Mouse (Mus musculus) cortical plate, adult 2 months (tissue): ENCODE measurements at regions not wholly inside any gene's neighbourhood (a gene's known extent, or its start where the extent isn't known, plus 50 kb on each side); places are given as distances from the start of the nearest gene placed in this dataset.
A peak's percentile ranks its signal among the peaks of the same experiment; 100 is the strongest.

ENCODE experiments used
- H3K27ac ChIP-seq: fragments of 200-500 bp; 2 replicates; pipeline ENCODE4 v1.5.1; 2012; ENCODE audit warnings: low read length, control low read depth, inconsistent platforms; ENCODE audit not compliant: insufficient read depth
- H3K4me1 ChIP-seq: fragments of 200-500 bp; 2 replicates; pipeline ENCODE4 v1.6.1; 2011; ENCODE audit warnings: low read length; ENCODE audit not compliant: control insufficient read depth, insufficient read depth
- H3K4me3 ChIP-seq: fragments of 200-500 bp; 2 replicates; pipeline ENCODE4 v1.5.1; 2011; ENCODE audit warnings: mild to moderate bottlenecking, low read length, control low read depth; ENCODE audit not compliant: insufficient read depth
- CTCF ChIP-seq: fragments of 200-500 bp; IDR thresholded peaks from 2 replicates; pipeline ENCODE4 v1.5.1; 2011; ENCODE audit warnings: mild to moderate bottlenecking, control low read depth, low read length; ENCODE audit not compliant: insufficient read depth; ENCODE audit errors: extremely low read depth
- POLR2A ChIP-seq: fragments of 200-500 bp; IDR thresholded peaks from 2 replicates; pipeline ENCODE4 v1.6.1; 2011; ENCODE audit warnings: mild to moderate bottlenecking, low read length, control low read depth; ENCODE audit not compliant: insufficient read depth; ENCODE audit errors: extremely low read depth

DNA sequence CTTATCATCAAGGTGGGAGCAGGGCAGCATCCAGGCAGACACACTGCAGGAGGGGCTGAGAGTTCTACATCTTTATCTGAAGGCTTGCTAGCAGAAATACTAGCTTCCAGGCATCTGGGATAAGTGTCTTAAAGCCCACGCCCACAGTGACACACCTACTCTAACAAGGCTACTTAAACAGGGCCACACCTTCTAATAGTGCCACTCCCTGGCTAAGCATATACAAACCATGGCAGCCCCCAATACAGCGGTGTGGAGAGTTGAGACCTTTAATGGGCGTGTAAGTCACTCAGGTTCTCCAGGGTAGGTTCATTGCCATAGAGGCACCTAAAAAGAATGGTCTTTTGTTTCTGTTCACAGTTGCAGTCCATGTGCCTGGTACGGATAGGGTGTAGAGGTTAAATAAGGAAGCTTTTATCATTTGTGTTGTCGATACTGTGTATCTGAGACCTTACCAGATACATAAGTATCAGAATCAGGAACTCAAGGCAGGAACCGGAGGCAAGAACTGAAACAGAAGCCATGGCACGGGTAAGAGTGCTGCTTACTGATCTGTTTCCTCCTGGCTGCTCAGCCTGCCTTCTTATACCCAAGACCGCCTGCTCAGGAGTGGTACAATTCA is 69.0 kb upstream of the Atrnl1 start:
- no peak overlapping the region for H3K27ac ChIP-seq
- H3K4me3 ChIP-seq: no peak overlapping the region
- peaks cover 8% of the 10 kb centered on the region for H3K4me1 ChIP-seq
- no peak for TF ChIP-seq CTCF
- TF ChIP-seq POLR2A: no peak

DNA sequence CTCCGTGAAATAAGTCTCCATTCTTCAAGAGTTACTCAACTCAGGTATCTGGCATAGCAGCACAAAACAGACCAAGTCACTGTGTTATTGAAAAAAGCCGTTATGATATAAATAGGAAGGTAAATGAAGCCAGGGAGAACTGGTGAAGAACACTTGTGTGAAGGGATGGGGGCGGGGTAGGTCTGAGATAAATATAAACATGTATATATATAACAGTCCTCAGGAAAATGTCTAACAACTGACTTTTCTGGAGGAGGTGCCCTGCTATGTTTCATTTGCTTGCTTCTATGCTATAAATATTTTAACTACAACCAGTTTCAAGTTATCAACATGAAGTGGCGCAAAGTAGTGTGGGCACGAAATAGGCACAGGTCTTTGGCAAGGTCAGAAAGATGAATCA is 68.3 kb upstream of the Atrnl1 start:
- Histone ChIP-seq H3K4me3 (no peak overlapping the region), H3K27ac (no peak overlapping the region; the same call in 1 of the 2 replicates), H3K4me1 (peaks cover 8% of the 10 kb centered on the region)
- TF ChIP-seq CTCF: no peak

GRCm38 (mm10) chr19:57543681-57544214 is 67.1 kb upstream of the Atrnl1 start:
- no peak for TF ChIP-seq CTCF
- peak; percentile 55; the same call in 1 of the 2 replicates for TF ChIP-seq POLR2A
- Histone ChIP-seq H3K27ac (peak overlapping the region; percentile 11), H3K4me3 (no peak overlapping the region), H3K4me1 (peaks cover 8% of the 10 kb centered on the region)

DNA sequence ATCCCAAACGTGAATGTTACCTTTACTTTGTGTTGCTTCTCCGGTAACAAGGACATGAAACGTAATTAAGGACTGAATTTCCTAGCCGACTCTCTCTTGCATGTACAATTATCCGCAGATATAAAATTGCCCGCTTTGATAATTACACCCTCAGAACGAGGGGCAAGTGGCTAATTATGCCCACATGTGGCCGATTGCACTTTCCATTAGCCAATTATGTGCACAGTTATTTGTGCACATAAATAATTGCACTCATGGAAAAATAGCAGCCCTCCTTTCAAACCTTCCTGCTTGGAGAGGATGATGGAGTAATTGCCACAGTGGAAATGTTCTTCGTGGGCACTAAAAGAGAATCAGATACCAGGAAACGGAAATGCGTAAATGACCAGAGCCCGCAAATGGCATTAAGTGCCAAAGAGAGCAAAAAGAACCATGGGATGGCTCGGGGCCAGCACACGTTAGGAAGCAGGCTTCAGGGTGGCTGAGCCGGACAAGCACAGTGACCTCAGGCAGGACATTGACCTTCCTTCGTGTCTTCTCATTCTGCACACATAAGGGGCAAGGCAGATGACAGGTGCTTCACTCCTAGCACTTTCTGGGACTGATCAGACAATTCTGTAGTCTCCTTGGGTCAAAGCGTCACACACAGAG is 66.5 kb upstream of the Atrnl1 start:
- TF ChIP-seq CTCF: no peak
- no peak for TF ChIP-seq POLR2A
- Histone ChIP-seq H3K27ac (peak overlapping the region; percentile 11), H3K4me1 (peaks cover 8% of the 10 kb centered on the region), H3K4me3 (no peak overlapping the region)

GRCm38 (mm10) chr19:57545071-57545470 is 65.8 kb upstream of the Atrnl1 start:
- TF ChIP-seq CTCF (no peak), POLR2A (no peak)
- Histone ChIP-seq H3K4me1 (peaks cover 8% of the 10 kb centered on the region), H3K27ac (no peak overlapping the region), H3K4me3 (no peak overlapping the region)

- TF ChIP-seq CTCF (no peak), POLR2A (no peak)
- Histone ChIP-seq H3K27ac (no peak overlapping the region), H3K4me1 (peaks cover 8% of the 10 kb centered on the region), H3K4me3 (no peak overlapping the region)
Observed at GRCm38 (mm10) chr19:57546039-57546438, 64.8 kb upstream of the Atrnl1 start.

GRCm38 (mm10) chr19:57546519-57546918 is 64.3 kb upstream of the Atrnl1 start:
- H3K4me1 ChIP-seq: peaks cover 8% of the 10 kb centered on the region
- H3K27ac ChIP-seq: no peak overlapping the region
- no peak overlapping the region for H3K4me3 ChIP-seq
- no peak for TF ChIP-seq CTCF
- no peak for TF ChIP-seq POLR2A

DNA sequence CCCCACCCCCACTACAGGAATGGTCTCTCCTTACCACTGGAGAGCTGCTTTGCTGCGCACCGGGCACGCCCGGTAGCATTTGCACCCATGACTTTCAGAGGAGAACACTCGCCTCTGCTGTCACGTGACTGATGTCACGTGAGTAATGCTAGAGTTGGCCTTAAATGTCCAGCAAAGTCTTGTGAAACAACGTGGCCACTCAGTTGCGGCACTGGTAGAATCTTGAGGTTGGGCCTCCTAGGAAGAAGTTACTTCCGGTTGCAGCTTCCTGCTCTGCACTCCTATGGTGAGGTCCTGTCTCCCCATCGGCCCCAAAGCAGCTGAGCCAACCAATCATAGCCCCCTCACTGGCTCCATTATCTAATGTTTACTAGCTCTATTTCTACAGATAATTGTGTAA is 62.7 kb upstream of the Atrnl1 start:
- Histone ChIP-seq H3K4me1 (peaks cover 7% of the 10 kb centered on the region), H3K27ac (no peak overlapping the region), H3K4me3 (no peak overlapping the region)
- TF ChIP-seq CTCF: no peak
- no peak for TF ChIP-seq POLR2A

GRCm38 (mm10) chr19:57548661-57549060 is 62.2 kb upstream of the Atrnl1 start:
- Histone ChIP-seq H3K27ac (no peak overlapping the region), H3K4me1 (peaks cover 7% of the 10 kb centered on the region), H3K4me3 (no peak overlapping the region)
- TF ChIP-seq CTCF (no peak), POLR2A (no peak)
